Mouse (Mus musculus): ENCODE results near the gene Hsd17b7. TPM values are rescaled to one million over a fixed set of nuclear protein-coding genes. Genes with fewer than 3 reads are reported as not detected.

Gene Hsd17b7
- polyA plus RNA-seq, 1 experiment from 2014 or later: 27.9 TPM

GRCm38 (mm10) chr1:169931698-169932097 is 37.3 kb downstream of the Hsd17b7 start:
- 81% methylated on average over 7 of the region's 7 CpGs for WGBS
- H3K27ac ChIP-seq: no peak overlapping the region

GRCm38 (mm10) chr1:169928454-169928971 is 40.5 kb downstream of the Hsd17b7 start, which contains the start of gene Ccdc190:
Ccdc190 (plus strand) TSS chr1:169928648.
- Histone ChIP-seq H3K4me3 (no peak within 1 kb of the TSS), H3K27ac (no peak within 1 kb of the TSS), H3K36me3 (no peaks in the 10 kb centered on the region), H3K27me3 (replicated peaks) (no peaks in the 10 kb centered on the region), H3K9ac (0 out of 2 replicates have a peak within 1 kb of the TSS, but pooled peaks have one; percentile 17), H3K9me3 (no peaks in the 10 kb centered on the region), H3K4me2 (replicated peaks) (peak within 1 kb of the TSS; percentile 41), H3K4me1 (no peaks in the 10 kb centered on the region; the same call in 1 of the 2 replicates)
- ATAC-seq (ENCODE audit: low FRiP score, low read depth): peak; percentile 78
- 14% methylated on average over 12 of the region's 12 CpGs for WGBS

More at GRCm38 (mm10) chr1:169931698-169932097, 37.3 kb downstream of the Hsd17b7 start:
- Histone ChIP-seq H3K4me2 (replicated peaks) (no peak overlapping the region), H3K9me3 (no peaks in the 10 kb centered on the region), H3K4me3 (no peak overlapping the region), H3K4me1 (peaks cover 6% of the 10 kb centered on the region), H3K9ac (no peak overlapping the region), H3K36me3 (no peaks in the 10 kb centered on the region), H3K27me3 (replicated peaks) (no peaks in the 10 kb centered on the region)
- no peak for ATAC-seq (ENCODE audit: low FRiP score, low read depth)

GRCm38 (mm10) chr1:169927753-169928369 is 41.2 kb downstream of the Hsd17b7 start:
- H3K27me3 ChIP-seq (replicated peaks): no peaks in the 10 kb centered on the region
- H3K9ac ChIP-seq: no peak overlapping the region
- H3K27ac ChIP-seq: no peak overlapping the region
- no peak overlapping the region for H3K4me3 ChIP-seq
- H3K4me2 ChIP-seq (replicated peaks): peak overlapping the region; percentile 41
- WGBS: 49% methylated on average over 8 of the region's 8 CpGs
- ATAC-seq (ENCODE audit: low FRiP score, low read depth): peak; percentile 30; the same call in 1 of the 2 replicates
- H3K36me3 ChIP-seq: no peaks in the 10 kb centered on the region
- H3K4me1 ChIP-seq: no peaks in the 10 kb centered on the region; the same call in 1 of the 2 replicates
- no peaks in the 10 kb centered on the region for H3K9me3 ChIP-seq

- H3K4me3 ChIP-seq: no peak overlapping the region
- no peaks in the 10 kb centered on the region; the same call in 1 of the 2 replicates for H3K4me1 ChIP-seq
- 0 out of 2 replicates have a peak, but pooled peaks cover 5% of the 10 kb centered on the region for H3K27me3 ChIP-seq (replicated peaks)
- ATAC-seq (ENCODE audit: low FRiP score, low read depth): no peak
- H3K36me3 ChIP-seq: no peaks in the 10 kb centered on the region
- no peak overlapping the region for H3K9ac ChIP-seq
- H3K4me2 ChIP-seq (replicated peaks): no peak overlapping the region
- WGBS: 95% methylated on average over 2 of the region's 2 CpGs
- H3K9me3 ChIP-seq: no peaks in the 10 kb centered on the region
- no peak overlapping the region for H3K27ac ChIP-seq
These were observed 44.5 kb downstream of the Hsd17b7 start for GRCm38 (mm10) chr1:169924567-169924966.

GRCm38 (mm10) chr1:169921710-169922211 is 47.3 kb downstream of the Hsd17b7 start:
- WGBS: 49% methylated on average over 8 of the region's 8 CpGs

GRCm38 (mm10) chr1:169919211-169919610 is 49.8 kb downstream of the Hsd17b7 start:
- Histone ChIP-seq H3K9ac (no peak overlapping the region), H3K27me3 (replicated peaks) (0 out of 2 replicates have a peak, but pooled peaks cover 5% of the 10 kb centered on the region), H3K9me3 (no peaks in the 10 kb centered on the region), H3K4me1 (no peaks in the 10 kb centered on the region), H3K36me3 (no peaks in the 10 kb centered on the region), H3K4me3 (no peak overlapping the region), H3K4me2 (replicated peaks) (peak overlapping the region; percentile 24; the same call in 1 of the 2 replicates), H3K27ac (no peak overlapping the region)
- ATAC-seq (ENCODE audit: low FRiP score, low read depth): peak; percentile 43; the same call in 1 of the 2 replicates
- WGBS: 5% methylated on average over 11 of the region's 11 CpGs

More at GRCm38 (mm10) chr1:169921710-169922211, 47.3 kb downstream of the Hsd17b7 start:
- no peak overlapping the region for H3K4me3 ChIP-seq
- no peak for ATAC-seq (ENCODE audit: low FRiP score, low read depth)
- H3K9me3 ChIP-seq: no peaks in the 10 kb centered on the region
- H3K27ac ChIP-seq: no peak overlapping the region
- H3K36me3 ChIP-seq: no peaks in the 10 kb centered on the region
- H3K9ac ChIP-seq: no peak overlapping the region
- H3K4me1 ChIP-seq: no peaks in the 10 kb centered on the region
- H3K27me3 ChIP-seq (replicated peaks): 0 out of 2 replicates have a peak, but pooled peaks cover 5% of the 10 kb centered on the region
- H3K4me2 ChIP-seq (replicated peaks): no peak overlapping the region

- Histone ChIP-seq H3K9me3 (no peaks in the 10 kb centered on the region), H3K9ac (no peak overlapping the region), H3K27ac (no peak overlapping the region), H3K27me3 (replicated peaks) (0 out of 2 replicates have a peak, but pooled peaks cover 5% of the 10 kb centered on the region), H3K4me1 (no peaks in the 10 kb centered on the region), H3K36me3 (no peaks in the 10 kb centered on the region), H3K4me3 (no peak overlapping the region), H3K4me2 (replicated peaks) (no peak overlapping the region)
- 33% methylated on average over 4 of the region's 4 CpGs for WGBS
- ATAC-seq (ENCODE audit: low FRiP score, low read depth): peak; percentile 57
These were observed 51.0 kb downstream of the Hsd17b7 start for GRCm38 (mm10) chr1:169917998-169918397.

GRCm38 (mm10) chr1:169917115-169917796 is 51.8 kb downstream of the Hsd17b7 start:
- Histone ChIP-seq H3K4me1 (no peaks in the 10 kb centered on the region), H3K4me2 (replicated peaks) (no peak overlapping the region), H3K27ac (no peak overlapping the region), H3K4me3 (no peak overlapping the region), H3K36me3 (no peaks in the 10 kb centered on the region), H3K27me3 (replicated peaks) (0 out of 2 replicates have a peak, but pooled peaks cover 5% of the 10 kb centered on the region), H3K9ac (no peak overlapping the region), H3K9me3 (no peaks in the 10 kb centered on the region)
- no peak for ATAC-seq (ENCODE audit: low FRiP score, low read depth)
- 61% methylated on average over 9 of the region's 9 CpGs for WGBS

GRCm38 (mm10) chr1:169916659-169917058 is 52.4 kb downstream of the Hsd17b7 start:
- Histone ChIP-seq H3K36me3 (no peaks in the 10 kb centered on the region), H3K27ac (no peak overlapping the region), H3K9ac (no peak overlapping the region), H3K4me2 (replicated peaks) (no peak overlapping the region), H3K4me1 (no peaks in the 10 kb centered on the region), H3K9me3 (no peaks in the 10 kb centered on the region), H3K27me3 (replicated peaks) (0 out of 2 replicates have a peak, but pooled peaks cover 5% of the 10 kb centered on the region), H3K4me3 (no peak overlapping the region)
- 48% methylated on average over 7 of the region's 7 CpGs for WGBS
- ATAC-seq (ENCODE audit: low FRiP score, low read depth): peak; percentile 31; the same call in 1 of the 2 replicates

GRCm38 (mm10) chr1:169911526-169911925 is 57.5 kb downstream of the Hsd17b7 start:
- Histone ChIP-seq H3K36me3 (no peaks in the 10 kb centered on the region), H3K4me2 (replicated peaks) (no peak overlapping the region), H3K9me3 (no peaks in the 10 kb centered on the region), H3K4me3 (no peak overlapping the region), H3K27me3 (replicated peaks) (no peaks in the 10 kb centered on the region), H3K27ac (no peak overlapping the region), H3K4me1 (no peaks in the 10 kb centered on the region), H3K9ac (no peak overlapping the region)
- WGBS: 80% methylated on average over 6 of the region's 6 CpGs
- no peak for ATAC-seq (ENCODE audit: low FRiP score, low read depth)

- 88% methylated on average over 7 of the region's 7 CpGs for WGBS
- Histone ChIP-seq H3K4me3 (no peak overlapping the region), H3K4me2 (replicated peaks) (no peak overlapping the region), H3K4me1 (no peaks in the 10 kb centered on the region), H3K9ac (no peak overlapping the region), H3K27me3 (replicated peaks) (no peaks in the 10 kb centered on the region), H3K27ac (no peak overlapping the region), H3K36me3 (no peaks in the 10 kb centered on the region), H3K9me3 (no peaks in the 10 kb centered on the region)
- ATAC-seq (ENCODE audit: low FRiP score, low read depth): no peak
These were observed 58.3 kb downstream of the Hsd17b7 start for GRCm38 (mm10) chr1:169910751-169911150.

GRCm38 (mm10) chr1:169909659-169910058 is 59.4 kb downstream of the Hsd17b7 start:
- no peak for ATAC-seq (ENCODE audit: low FRiP score, low read depth)
- Histone ChIP-seq H3K27ac (no peak overlapping the region), H3K9ac (no peak overlapping the region), H3K9me3 (no peaks in the 10 kb centered on the region), H3K4me2 (replicated peaks) (no peak overlapping the region), H3K27me3 (replicated peaks) (no peaks in the 10 kb centered on the region), H3K36me3 (no peaks in the 10 kb centered on the region), H3K4me1 (no peaks in the 10 kb centered on the region), H3K4me3 (no peak overlapping the region)
- 90% methylated on average over 6 of the region's 6 CpGs for WGBS

Measured in neural tube, embryonic 12.5 days (tissue).